Mouse (Mus musculus) liver, postnatal 0 days (tissue): ENCODE measurements at regions not wholly inside any gene's neighbourhood (a gene's known extent, or its start where the extent isn't known, plus 50 kb on each side); places are given as distances from the start of the nearest gene placed in this dataset.
A peak's percentile ranks its signal among the peaks of the same experiment; 100 is the strongest.

ENCODE experiments used
- ATAC-seq: fragments of 200-750 bp; cut with Nextera tagmentation; 2 replicates; pipeline ENCODE4 v1.8.0; 2017; ENCODE audit warnings: mild to moderate bottlenecking, moderate library complexity
- DNase-seq: peaks from one replicate; pipeline ENCODE4 v3.0.0-alpha.2; 2016
- H3K27ac ChIP-seq: fragments of 300-500 bp; sonication (generic); 2 replicates; pipeline ENCODE4 v1.5.1; 2014; ENCODE audit warnings: antibody characterized with exemption, moderate library complexity, mild to moderate bottlenecking, low read depth
- H3K27me3 ChIP-seq: fragments of 300-500 bp; sonication (generic); 2 replicates; pipeline ENCODE4 v1.6.1; 2014; ENCODE audit warnings: low read length, control low read depth, mixed read lengths; ENCODE audit not compliant: insufficient read depth
- H3K36me3 ChIP-seq: fragments of 300-500 bp; sonication (generic); replicated peaks from 2 replicates; pipeline ENCODE4 v1.6.1; 2014; ENCODE audit warnings: mild to moderate bottlenecking, control low read depth, low read length, moderate library complexity, mixed read lengths; ENCODE audit not compliant: insufficient read depth
- H3K4me1 ChIP-seq: fragments of 300-500 bp; sonication (generic); 2 replicates; pipeline ENCODE4 v1.6.1; 2014; ENCODE audit warnings: antibody characterized with exemption, mild to moderate bottlenecking, control low read depth; ENCODE audit not compliant: insufficient read depth
- H3K4me2 ChIP-seq: fragments of 300-500 bp; sonication (generic); 2 replicates; pipeline ENCODE4 v1.6.1; 2014; ENCODE audit warnings: low read depth, mild to moderate bottlenecking, low read length, moderate library complexity, mixed read lengths
- H3K4me3 ChIP-seq: fragments of 300-500 bp; sonication (generic); 2 replicates; pipeline ENCODE4 v1.5.1; 2014; ENCODE audit warnings: low read depth, low read length
- H3K9ac ChIP-seq: fragments of 300-500 bp; sonication (generic); replicated peaks from 2 replicates; pipeline ENCODE4 v1.6.1; 2014; ENCODE audit warnings: mild to moderate bottlenecking, moderate library complexity
- H3K9me3 ChIP-seq: fragments of 300-500 bp; sonication (generic); 2 replicates; pipeline ENCODE4 v1.6.1; 2016; ENCODE audit warnings: mild to moderate bottlenecking, control low read depth, low read length, mixed read lengths
- CTCF ChIP-seq: sonication (generic); IDR thresholded peaks from 2 replicates; pipeline ENCODE4 v1.5.1; 2016; ENCODE audit warnings: antibody characterized with exemption, low read depth
- EP300 ChIP-seq: IDR thresholded peaks from 2 replicates; pipeline ENCODE4 v1.6.1; 2016; ENCODE audit warnings: antibody characterized with exemption, low read depth, mild to moderate bottlenecking
- WGBS: fragments of 180-500 bp; shearing (Covaris S2); extraction: QIAGEN DNeasy Blood & Tissue Kit; methylation state at CpG from one replicate; pipeline ENCODE4 v1.1.7; 2014; ENCODE audit not compliant: insufficient replicate concordance; 5-methylcytosine and 5-hydroxymethylcytosine counted together

GRCm38 (mm10) chr10:111378047-111378618 is 79.7 kb downstream of the Bbs10 start:
- Histone ChIP-seq H3K4me3 (no peak overlapping the region), H3K9me3 (no peaks in the 10 kb centered on the region), H3K4me1 (no peaks in the 10 kb centered on the region), H3K27ac (no peak overlapping the region), H3K9ac (no peak overlapping the region), H3K36me3 (no peaks in the 10 kb centered on the region), H3K4me2 (no peak overlapping the region), H3K27me3 (no peaks in the 10 kb centered on the region)
- no peak for DNase-seq
- WGBS, result 36% methylated on average over 11 of the region's 11 CpGs
- no peak for ATAC-seq
- TF ChIP-seq EP300 (no peak), CTCF (no peak)

- no peak overlapping the region for H3K4me2 ChIP-seq
- ATAC-seq, result no peak
Observed at GRCm38 (mm10) chr10:111381689-111382088, 83.2 kb downstream of the Bbs10 start.

GRCm38 (mm10) chr10:111382206-111382930 is 83.9 kb downstream of the Bbs10 start:
- Histone ChIP-seq H3K36me3 (no peaks in the 10 kb centered on the region), H3K9ac (no peak overlapping the region), H3K9me3 (no peaks in the 10 kb centered on the region), H3K4me2 (no peak overlapping the region), H3K4me1 (no peaks in the 10 kb centered on the region), H3K27me3 (no peaks in the 10 kb centered on the region), H3K27ac (no peak overlapping the region), H3K4me3 (no peak overlapping the region)
- ATAC-seq, result no peak
- no peak for DNase-seq
- 52% methylated on average over 4 of the region's 4 CpGs for WGBS
- TF ChIP-seq EP300 (no peak), CTCF (no peak)

More at GRCm38 (mm10) chr10:111381689-111382088, 83.2 kb downstream of the Bbs10 start:
- Histone ChIP-seq H3K27ac (no peak overlapping the region), H3K27me3 (no peaks in the 10 kb centered on the region), H3K4me3 (no peak overlapping the region), H3K9ac (no peak overlapping the region), H3K36me3 (no peaks in the 10 kb centered on the region), H3K4me1 (no peaks in the 10 kb centered on the region), H3K9me3 (no peaks in the 10 kb centered on the region)
- WGBS, result 70% methylated on average over 15 of the region's 15 CpGs
- TF ChIP-seq CTCF (no peak), EP300 (no peak)
- no peak for DNase-seq

- DNase-seq (no peak), ATAC-seq (no peak)
- H3K27me3 ChIP-seq, result no peaks in the 10 kb centered on the region
- H3K4me3 ChIP-seq, result no peak overlapping the region
- no peak overlapping the region for H3K9ac ChIP-seq
- H3K4me1 ChIP-seq, result peaks cover 4% of the 10 kb centered on the region
- H3K4me2 ChIP-seq, result no peak overlapping the region
- H3K27ac ChIP-seq, result no peak overlapping the region
- H3K36me3 ChIP-seq, result no peaks in the 10 kb centered on the region
- TF ChIP-seq EP300 (no peak), CTCF (no peak)
- 83% methylated on average over 9 of the region's 9 CpGs for WGBS
- no peaks in the 10 kb centered on the region for H3K9me3 ChIP-seq
Observed at GRCm38 (mm10) chr10:111385561-111385960, 87.1 kb downstream of the Bbs10 start.

DNA sequence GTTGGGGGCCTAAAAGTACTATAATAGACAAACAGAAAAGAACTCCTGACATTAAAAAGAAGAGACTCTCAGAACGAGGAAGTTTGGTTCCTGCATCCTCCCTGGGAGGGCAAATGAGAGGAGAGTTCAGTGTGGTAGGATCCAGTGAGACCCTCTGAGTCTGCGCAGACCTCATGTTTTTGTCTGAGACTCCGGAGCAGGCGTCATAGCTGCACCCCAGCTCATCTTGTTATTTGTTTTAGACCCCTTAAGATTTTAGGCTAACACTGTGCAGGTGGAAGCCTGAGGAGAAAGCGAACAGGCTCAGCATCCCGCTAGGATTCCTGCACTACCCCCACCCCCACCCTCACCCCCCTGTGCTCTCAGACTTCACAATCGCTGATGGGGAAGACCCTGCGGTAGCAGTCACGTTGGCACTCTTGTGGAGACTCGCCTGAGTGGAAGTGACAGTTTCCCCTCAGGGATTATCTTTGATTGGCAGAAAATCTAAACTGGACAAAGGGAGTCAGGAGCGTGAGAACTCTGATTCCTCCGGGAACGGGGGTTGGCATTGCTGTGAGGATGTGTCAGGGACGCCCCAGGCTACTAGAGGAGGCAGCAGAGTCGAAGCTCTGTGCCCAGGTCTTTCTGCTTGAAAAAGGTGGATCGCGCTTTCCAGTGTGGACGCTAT is 85.0 kb upstream of the Nap1l1 start:
- Histone ChIP-seq H3K4me2 (no peak overlapping the region), H3K27me3 (no peaks in the 10 kb centered on the region), H3K36me3 (no peaks in the 10 kb centered on the region), H3K9me3 (no peaks in the 10 kb centered on the region), H3K27ac (no peak overlapping the region), H3K4me1 (peaks cover 4% of the 10 kb centered on the region), H3K9ac (no peak overlapping the region), H3K4me3 (no peak overlapping the region)
- TF ChIP-seq EP300, result no peak
- TF ChIP-seq CTCF, result no peak
- no peak for DNase-seq
- WGBS, result 60% methylated on average over 18 of the region's 18 CpGs
- ATAC-seq, result no peak

- DNase-seq (no peak), ATAC-seq (peak; percentile 84)
- Histone ChIP-seq H3K4me3 (no peak overlapping the region), H3K4me1 (peaks cover 4% of the 10 kb centered on the region), H3K9ac (no peak overlapping the region), H3K9me3 (no peaks in the 10 kb centered on the region), H3K27me3 (no peaks in the 10 kb centered on the region), H3K27ac (no peak overlapping the region), H3K36me3 (no peaks in the 10 kb centered on the region), H3K4me2 (no peak overlapping the region)
- TF ChIP-seq EP300 (no peak), CTCF (no peak)
- 70% methylated on average over 12 of the region's 12 CpGs for WGBS
Observed at GRCm38 (mm10) chr10:111388545-111389320, 84.3 kb upstream of the Nap1l1 start.
